Mouse (Mus musculus) yolk sac, embryonic 10.5 days (tissue): ENCODE measurements around the gene Ppif.

Source experiments
- DNase-seq: peaks from one replicate; pipeline ENCODE4 v3.0.0-alpha.2; 2017; ENCODE audit warnings: low spot score

Ppif gene

DNA sequence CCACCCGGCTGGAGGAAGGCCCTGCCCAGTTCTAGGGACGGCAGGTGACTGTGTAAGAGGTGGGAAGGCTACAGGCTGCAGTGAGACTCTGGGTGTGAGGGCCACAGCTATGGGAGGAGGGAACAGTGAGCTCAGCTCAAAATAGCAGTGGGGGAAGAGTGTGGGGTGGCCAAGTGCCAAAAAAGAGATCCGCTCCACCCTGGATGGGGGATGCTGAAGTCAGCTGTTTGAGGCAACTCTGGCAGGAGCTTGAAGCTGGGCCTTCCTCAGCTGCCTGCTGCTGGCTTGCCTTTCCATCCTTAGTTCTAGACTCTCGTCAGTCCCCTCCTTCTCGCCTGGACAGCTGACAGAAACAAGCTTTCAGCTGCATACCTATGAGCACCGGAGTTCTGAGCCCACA is 42.6 kb downstream of the Ppif start:
- DNase-seq: no peak

DNA sequence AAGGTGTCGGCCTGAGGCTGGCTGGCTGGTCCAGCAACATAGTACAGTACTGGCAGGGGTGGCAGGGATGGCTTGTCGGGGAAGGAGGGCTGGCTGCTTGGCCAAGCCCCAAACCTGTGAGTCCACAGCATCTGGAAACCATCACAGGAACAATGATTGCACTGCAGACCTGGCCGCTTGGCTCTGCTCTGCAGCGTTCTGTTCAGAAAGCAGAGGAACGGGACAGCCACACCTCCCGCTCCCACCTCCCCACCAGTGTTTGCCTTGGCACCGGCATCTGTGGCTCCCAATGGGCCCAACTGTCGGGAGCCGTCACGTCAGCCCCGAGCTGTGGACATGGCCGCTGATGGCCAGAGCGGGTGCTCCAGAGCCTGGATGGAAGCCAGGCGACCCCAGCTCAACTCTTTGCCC is 44.6 kb downstream of the Ppif start:
- no peak for DNase-seq

DNA sequence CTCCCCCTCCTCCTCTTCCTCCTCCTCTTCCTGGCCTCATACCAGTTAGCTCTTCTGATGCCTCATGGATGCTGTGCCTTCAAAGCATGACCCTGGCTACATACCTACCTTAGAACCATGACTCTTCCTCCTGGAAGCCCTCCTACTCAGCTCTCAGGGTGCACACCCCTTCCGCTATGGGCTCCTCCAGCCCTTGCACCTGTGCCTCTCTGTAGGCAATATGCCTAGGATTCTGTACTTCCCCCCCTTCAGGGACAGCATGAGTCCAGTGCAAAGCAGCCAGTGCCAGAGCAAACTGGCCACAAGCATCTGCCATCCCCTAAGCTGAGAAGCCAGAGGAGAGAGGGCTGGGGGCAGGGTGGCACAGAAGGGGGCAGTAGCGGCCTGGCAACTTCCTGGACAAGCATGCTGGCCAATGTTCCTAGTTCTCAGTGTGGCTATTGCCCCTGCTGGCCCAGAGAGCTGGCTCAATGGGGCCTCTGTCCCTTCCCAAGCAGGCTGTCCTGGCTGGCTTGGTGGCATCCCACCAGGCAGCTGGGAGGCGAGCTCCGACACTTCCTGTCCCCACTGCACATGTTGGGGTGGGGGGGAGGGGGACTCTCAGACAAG is 46.1 kb downstream of the Ppif start:
- no peak for DNase-seq

DNA sequence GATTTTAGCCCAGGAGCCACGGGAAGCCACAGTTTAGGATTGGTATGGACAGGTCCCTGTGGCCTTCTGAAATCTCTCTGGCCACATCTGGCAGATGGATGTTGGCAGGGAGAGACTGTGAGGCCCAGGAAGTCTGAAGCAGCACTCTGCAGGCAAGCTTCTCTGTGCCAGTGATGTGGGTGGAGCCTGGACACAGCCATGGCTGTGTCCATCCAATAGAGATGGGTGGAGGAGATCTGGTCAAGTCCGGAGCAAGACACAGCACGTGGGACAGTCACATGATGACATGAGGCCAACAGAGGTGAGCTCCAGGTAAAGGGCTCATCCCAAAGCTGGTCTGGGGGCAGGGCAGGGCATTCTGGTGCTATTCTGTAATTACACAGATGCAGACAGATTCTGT is 47.3 kb downstream of the Ppif start:
- DNase-seq: no peak

DNA sequence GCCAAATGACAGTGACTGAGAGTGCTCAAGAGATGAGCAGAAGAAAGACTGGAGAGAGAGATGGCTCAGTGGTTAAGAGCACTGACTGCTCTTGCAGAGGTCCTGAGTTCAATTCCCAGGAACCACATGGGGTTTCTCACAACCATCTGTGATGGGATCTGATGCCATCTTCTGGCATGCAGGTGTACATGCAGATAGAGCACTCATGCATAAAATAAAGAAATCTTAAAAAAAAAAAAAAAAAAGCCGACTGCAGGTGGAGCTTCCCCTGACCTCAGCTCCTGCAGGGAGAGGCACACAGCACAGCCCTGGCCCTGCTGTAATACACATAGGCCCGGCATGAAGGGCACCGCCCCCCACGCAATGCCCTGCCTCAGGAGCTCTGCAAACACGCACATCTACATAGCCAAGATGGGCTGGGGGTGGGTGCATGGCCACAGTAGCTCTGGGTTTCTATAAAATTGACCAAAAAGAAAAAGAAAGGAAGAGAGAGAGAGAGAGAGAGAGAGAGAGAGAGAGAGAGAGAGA is 48.0 kb downstream of the Ppif start:
- DNase-seq: no peak

DNA sequence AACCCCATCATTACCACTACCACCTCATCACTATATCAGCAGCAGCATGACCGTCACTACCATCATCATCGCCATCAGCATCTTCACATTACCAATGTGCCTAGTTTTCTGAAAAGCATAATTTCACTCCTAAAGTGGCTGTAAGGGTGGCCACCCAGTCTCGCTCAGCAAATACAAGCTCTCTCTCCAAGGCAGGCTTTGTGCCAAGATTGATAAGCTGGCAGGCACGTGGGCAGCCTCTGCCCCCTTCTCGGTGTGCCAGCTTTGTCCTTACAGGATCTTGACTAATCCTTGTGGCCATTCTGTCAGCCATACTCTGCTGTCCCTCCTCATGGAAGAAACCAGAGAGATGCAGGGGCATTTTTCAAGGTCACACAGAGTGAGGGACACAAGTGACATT is 49.0 kb downstream of the Ppif start:
- DNase-seq: no peak

DNA sequence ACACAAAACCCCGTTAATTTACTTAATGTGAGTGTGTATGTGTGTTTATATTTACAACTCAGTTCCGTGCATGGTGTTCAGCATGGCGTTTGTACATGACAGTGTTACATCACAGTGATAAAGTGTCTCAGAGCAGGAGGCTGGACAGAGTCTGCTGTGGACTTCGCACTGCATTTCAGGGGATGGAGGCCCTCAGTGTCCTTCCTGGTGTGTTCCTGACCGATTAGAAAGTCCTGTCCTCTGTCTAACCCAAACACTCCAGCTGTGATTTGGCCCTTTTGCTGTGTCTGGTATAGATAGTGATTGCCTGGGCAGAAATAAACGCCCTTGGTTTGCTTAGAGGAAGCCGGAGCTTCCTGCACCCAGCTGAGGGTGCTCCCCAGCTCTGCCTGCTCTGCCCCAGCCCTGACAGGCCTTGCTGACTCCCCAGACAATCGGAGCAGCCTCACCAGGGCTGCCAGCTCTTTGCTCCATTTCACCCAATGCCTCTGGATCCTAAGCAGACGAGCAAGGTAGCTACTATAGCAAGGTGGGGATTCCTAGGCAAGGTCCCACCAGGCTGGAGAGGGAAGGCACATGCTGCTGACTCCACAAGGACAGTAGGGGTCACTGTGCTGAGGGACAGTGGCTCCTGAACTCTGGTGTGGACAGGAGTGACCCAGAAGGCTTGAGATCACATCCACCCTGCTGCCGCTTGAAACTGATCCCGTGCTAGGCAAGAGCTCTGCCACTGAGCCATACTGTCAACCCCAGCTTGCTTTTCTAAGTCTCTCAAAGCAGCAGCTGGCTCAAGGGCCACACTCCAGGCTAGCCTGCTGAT is 51.6 kb downstream of the Ppif start:
- no peak for DNase-seq

DNA sequence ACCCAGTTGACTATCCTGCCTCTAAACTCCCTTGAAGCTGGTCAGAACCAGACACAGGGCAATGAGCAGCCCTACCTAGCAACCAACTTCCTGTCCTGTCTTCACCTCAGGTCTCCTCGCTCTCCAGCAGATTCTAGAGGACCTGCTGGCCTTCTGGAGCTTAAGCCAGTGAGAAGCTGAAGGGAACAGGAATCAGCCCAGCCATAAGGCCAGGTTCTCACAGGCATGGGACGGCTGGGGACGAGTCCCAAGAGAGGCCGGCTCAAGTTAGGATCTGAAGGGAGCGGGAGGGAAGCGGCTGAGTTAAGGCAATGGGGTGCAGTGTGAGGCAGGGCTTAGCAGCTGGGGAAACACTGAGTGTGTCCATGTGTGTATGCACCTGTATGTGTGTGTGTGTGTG is 52.4 kb downstream of the Ppif start:
- DNase-seq: no peak

DNA sequence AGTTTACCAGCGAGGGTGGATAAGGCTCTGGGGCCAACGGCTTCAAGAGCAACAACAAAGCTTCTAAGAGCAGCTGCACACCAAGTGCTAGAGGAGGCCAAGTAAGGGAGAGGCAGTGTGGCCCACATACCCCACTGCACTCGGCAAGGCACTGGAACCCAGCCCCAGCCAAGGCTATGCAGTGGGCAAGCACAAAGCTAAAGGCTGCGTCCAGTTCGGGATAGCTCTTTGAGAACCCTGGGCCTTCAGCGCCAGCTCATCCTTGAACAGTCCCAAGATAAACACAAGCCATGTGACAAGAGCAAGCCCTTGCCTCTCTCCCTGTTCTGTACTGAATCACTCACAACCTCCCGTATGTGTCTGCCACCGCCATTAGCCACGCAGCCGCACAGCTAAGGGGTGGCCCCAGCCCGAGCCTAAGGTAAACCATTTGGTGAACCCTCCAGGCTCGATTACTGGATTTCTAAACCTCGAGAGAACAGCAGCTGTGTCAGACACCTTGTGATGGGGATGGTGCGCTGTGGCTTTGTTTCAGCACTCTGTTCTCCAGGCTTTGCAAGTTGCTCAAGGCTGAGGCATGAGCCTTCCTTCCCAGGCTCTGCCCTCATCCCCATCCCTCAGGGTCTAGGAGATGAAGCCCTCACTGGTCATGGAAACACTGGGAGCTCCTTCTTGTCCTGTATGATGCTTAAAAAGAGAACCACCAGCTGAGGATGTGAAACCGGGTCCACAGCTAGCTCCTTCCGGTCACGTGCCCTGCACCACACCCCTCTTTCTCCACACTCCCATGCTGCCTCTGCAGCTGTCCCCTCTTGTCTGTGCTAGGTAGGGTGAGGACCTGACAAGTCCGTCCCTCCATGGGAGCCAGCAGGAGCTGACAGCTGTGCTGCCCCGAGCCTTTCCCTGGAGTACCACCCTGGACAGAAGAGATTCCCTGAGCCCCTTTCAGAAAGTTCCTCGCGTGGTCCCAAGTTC is 53.3 kb downstream of the Ppif start:
- no peak for DNase-seq

DNA sequence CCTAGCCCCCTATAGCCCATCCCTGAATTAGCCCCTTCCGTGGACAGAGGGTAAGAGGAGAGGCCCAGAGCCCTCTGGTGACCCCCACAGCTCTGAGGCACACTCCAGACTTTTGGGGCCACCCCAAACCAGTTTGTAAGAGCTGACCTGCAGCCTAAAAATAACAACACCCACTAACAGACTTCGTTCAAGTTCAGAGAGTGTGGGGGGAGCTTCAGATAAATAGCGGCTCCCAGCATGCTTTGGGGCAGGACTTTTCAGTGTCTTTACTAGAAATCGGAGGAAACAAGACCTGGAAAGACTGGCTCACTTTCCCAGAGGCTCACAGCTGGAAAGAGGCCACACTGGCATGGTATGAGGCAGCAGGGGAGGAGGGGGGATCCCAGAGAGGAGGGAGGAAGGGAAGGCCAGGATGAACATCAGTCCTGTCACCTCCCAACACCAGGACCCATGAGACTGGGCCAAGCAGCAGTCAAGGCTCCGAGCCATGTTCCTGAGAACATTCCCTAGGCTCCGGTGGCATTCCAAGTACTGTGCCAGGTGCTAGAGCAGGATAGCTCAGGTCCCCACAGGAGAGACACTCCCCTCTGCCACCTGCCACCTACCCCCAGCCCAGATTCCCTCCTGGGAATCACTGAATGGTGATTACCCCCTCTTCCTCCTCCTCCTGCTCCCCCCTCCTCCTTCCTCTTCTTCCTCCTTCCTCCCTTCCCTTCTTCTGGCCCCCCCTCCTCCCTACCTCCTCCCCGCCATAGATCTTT is 54.2 kb downstream of the Ppif start:
- no peak for DNase-seq

DNA sequence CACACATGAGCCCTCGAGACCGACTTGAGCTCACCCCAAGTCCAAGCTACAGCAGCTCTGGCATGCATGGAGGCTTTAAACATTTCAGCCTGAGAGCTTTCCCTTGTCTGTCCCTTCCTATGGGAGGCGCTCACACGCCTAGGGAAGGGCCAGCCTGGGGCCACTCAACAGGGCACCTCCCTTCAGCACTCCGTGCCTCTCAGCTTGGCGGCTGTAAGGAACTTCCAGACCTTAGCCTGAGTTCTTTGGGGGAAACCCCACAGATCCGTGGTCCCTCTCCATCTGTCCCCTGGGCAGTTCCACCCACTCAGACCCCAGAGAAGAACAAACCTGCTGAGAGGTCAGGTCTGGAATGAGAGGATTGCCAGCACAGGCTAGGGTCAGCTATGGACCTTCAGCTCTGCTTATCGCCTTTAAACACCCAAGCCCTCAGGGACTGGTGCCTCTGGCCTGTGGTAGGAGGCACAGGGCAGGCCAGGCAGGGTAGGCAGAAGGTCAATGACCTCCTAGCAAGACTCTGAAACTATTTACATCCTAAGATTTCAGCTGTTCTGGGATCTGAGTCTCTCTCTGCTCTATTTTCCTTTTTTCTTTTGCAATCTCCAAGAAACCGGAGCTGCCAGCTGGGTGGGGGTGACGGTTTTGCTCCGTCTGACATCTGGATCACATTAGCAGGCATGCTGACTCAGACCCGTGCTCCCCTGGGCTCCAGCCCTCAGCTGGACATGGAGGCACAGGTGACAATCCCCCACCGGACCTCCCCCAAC is 55.4 kb downstream of the Ppif start:
- DNase-seq: peak; percentile 60
